Mouse (Mus musculus) liver, embryonic 14.5 days (tissue): ENCODE data around the gene Rergl. TPM values are rescaled to one million over a fixed set of nuclear protein-coding genes. Genes with fewer than 3 reads are reported as not detected.

ENCODE experiments used
- ATAC-seq: fragments of 200-750 bp; cut with Nextera tagmentation; 2 replicates; pipeline ENCODE4 v1.8.0; 2017; ENCODE audit warnings: moderate number of reproducible peaks, mild to moderate bottlenecking, moderate library complexity; ENCODE audit not compliant: insufficient read depth
- DNase-seq, 3 experiments: peaks; one replicate each; pipeline ENCODE4 v3.0.0-alpha.2; 2012 to 2013; ENCODE audit warnings: low read depth in 3 of 3, low spot score in 3 of 3
- H3K27ac ChIP-seq: fragments of 300-500 bp; sonication (generic); 2 replicates; pipeline ENCODE4 v1.5.1; 2014; ENCODE audit warnings: moderate library complexity, mild to moderate bottlenecking, control low read depth, inconsistent platforms
- H3K27me3 ChIP-seq: fragments of 300-500 bp; sonication (generic); 2 replicates; pipeline ENCODE4 v1.6.1; 2014; ENCODE audit warnings: mild to moderate bottlenecking, low read length, moderate library complexity; ENCODE audit not compliant: control insufficient read depth, insufficient read depth
- H3K36me3 ChIP-seq: fragments of 300-500 bp; sonication (generic); replicated peaks from 2 replicates; pipeline ENCODE4 v1.6.1; 2014; ENCODE audit warnings: low read depth; ENCODE audit not compliant: control insufficient read depth, insufficient read depth
- H3K4me1 ChIP-seq, 2 experiments: fragments of 200-500 bp in 1 of 2; fragments of 300-500 bp in 1 of 2; sonication (generic) in 1 of 2; replicated peaks; 2 replicates each; pipeline ENCODE4 v1.6.1; 2012 to 2014; ENCODE audit warnings: antibody characterized with exemption in 1 of 2, inconsistent platforms in 1 of 2, low read length in 1 of 2; ENCODE audit not compliant: control insufficient read depth in 2 of 2, insufficient read depth in 2 of 2
- H3K4me2 ChIP-seq: fragments of 300-500 bp; sonication (generic); 2 replicates; pipeline ENCODE4 v1.6.1; 2014; ENCODE audit warnings: low read depth, mild to moderate bottlenecking, control low read depth, moderate library complexity
- H3K4me3 ChIP-seq, 2 experiments: fragments of 200-500 bp in 1 of 2; fragments of 300-500 bp in 1 of 2; sonication (generic) in 1 of 2; 2 replicates each; pipeline ENCODE4 v1.5.1; 2012 to 2014; ENCODE audit warnings: low read depth in 2 of 2, low read length in 2 of 2, mild to moderate bottlenecking in 2 of 2, control low read depth in 1 of 2, inconsistent platforms in 1 of 2, moderate library complexity in 1 of 2; ENCODE audit not compliant: insufficient read depth in 1 of 2
- H3K9ac ChIP-seq: fragments of 300-500 bp; sonication (generic); replicated peaks from 2 replicates; pipeline ENCODE4 v1.6.1; 2014; ENCODE audit warnings: mild to moderate bottlenecking, control low read depth, moderate library complexity
- H3K9me3 ChIP-seq: fragments of 300-500 bp; sonication (generic); 2 replicates; pipeline ENCODE4 v1.6.1; 2016; ENCODE audit warnings: low read length, mixed read lengths; ENCODE audit not compliant: control insufficient read depth
- CTCF ChIP-seq: IDR thresholded peaks from 2 replicates; pipeline ENCODE4 v1.5.1; 2016; ENCODE audit warnings: antibody characterized with exemption, low read depth, control low read depth
- EP300 ChIP-seq: IDR thresholded peaks from 2 replicates; pipeline ENCODE4 v1.6.1; 2016; ENCODE audit warnings: antibody characterized with exemption, low read depth
- WGBS: fragments of 180-500 bp; shearing (Covaris S2); extraction: QIAGEN DNeasy Blood & Tissue Kit; methylation state at CpG from one replicate; pipeline ENCODE4 v1.1.7; 2014; ENCODE audit not compliant: insufficient replicate concordance; 5-methylcytosine and 5-hydroxymethylcytosine counted together
- polyA plus RNA-seq, 2 experiments: library from polyadenylated mRNA; depleted of rRNA in 1 of 2; stranded (reverse) in 1 of 2; unstranded in 1 of 2; fragments of >200 nt; fragmentation: Nextera tagmentation in 1 of 2; extraction: Ambion mirVana in 1 of 2; gene quantifications; 2 replicates each; pipeline versions ENCODE4 v1.2.1 to v1.2.3; 2012 to 2014

The Rergl gene
- polyA plus RNA-seq (2012; rRNA removed), result not detected in 2 replicates
- not detected in 2 replicates for polyA plus RNA-seq (2014; fragmentation: Nextera tagmentation; extraction: Ambion mirVana)

GRCm38 (mm10) chr6:139501876-139502275 lies at the start of gene Rergl:
Gene Rergl (minus strand): TSS chr6:139501976.
- no peak within 1 kb of the TSS for H3K4me3 ChIP-seq
- H3K4me1 ChIP-seq, result no peaks in the 10 kb centered on the region
- no peaks in the 10 kb centered on the region for H3K27me3 ChIP-seq
- TF ChIP-seq EP300 (no peak), CTCF (no peak)
- H3K9ac ChIP-seq, result no peak within 1 kb of the TSS
- ATAC-seq, result no peak
- no peak for DNase-seq
- no peaks in the 10 kb centered on the region for H3K36me3 ChIP-seq
- no peak within 1 kb of the TSS for H3K4me2 ChIP-seq
- WGBS, result 11% methylated on average over 1 of the region's 1 CpGs
- no peak within 1 kb of the TSS for H3K27ac ChIP-seq
- H3K9me3 ChIP-seq, result no peaks in the 10 kb centered on the region

DNA sequence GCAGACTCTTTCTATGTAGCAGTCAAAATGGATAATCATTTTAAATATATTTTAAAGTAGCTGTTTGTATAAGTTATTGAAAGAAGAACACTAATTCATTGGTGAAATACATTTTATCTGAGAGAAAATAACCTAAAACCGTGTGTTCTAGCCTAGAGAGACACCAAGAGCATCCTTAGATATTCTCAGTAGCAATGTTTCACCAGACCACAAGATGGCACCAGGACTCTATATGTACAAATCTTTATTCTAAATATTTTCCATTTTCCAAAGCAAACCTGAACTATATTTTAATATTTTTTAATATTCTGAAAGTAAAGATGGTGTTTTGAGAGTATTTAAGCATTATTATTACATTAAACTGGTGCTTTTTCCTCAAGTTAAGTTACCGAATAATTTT lies 36.7 kb upstream of the Rergl start:
- whole genome bisulfite sequencing, result 39% methylated on average over 2 of the region's 2 CpGs
- H3K4me2 ChIP-seq, result no peak overlapping the region
- no peaks in the 10 kb centered on the region for H3K9me3 ChIP-seq
- no peak overlapping the region for H3K9ac ChIP-seq
- H3K4me3 ChIP-seq, result no peak overlapping the region
- H3K27me3 ChIP-seq, result no peaks in the 10 kb centered on the region
- no peak overlapping the region for H3K27ac ChIP-seq
- TF ChIP-seq EP300, result no peak
- TF ChIP-seq CTCF, result 0 out of 2 replicates have a peak, but pooled peaks have one; percentile 2
- no peak for DNase-seq
- ATAC-seq, result no peak
- H3K4me1 ChIP-seq, result no peaks in the 10 kb centered on the region
- H3K36me3 ChIP-seq, result no peaks in the 10 kb centered on the region

GRCm38 (mm10) chr6:139525406-139525805 lies 23.6 kb upstream of the Rergl start:
- Histone ChIP-seq H3K36me3 (no peaks in the 10 kb centered on the region), H3K9me3 (no peaks in the 10 kb centered on the region), H3K4me2 (no peak overlapping the region), H3K9ac (no peak overlapping the region), H3K27ac (no peak overlapping the region), H3K27me3 (no peaks in the 10 kb centered on the region), H3K4me3 (no peak overlapping the region), H3K4me1 (no peaks in the 10 kb centered on the region)
- ATAC-seq (no peak), DNase-seq (no peak)
- TF ChIP-seq CTCF (no peak), EP300 (no peak)

DNA sequence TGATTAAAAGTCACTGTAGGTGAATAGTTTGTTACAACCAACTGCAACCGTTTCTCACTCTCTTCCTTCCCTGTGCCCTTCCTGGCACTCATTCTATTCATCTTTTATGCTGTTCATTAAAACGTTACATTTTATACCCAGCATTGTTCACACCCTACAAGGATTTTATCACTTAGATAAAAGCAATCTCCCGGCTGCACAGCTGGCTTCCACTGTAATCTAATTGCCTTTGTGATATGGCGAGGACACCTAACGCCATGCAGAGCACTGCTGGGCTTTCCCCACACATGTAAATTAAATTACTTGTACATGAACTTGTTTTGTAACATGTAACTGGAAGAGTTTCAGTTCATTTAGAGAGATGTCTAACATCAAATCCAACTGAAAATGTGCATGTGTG lies 22.5 kb upstream of the Rergl start:
- no peak for ATAC-seq
- H3K4me3 ChIP-seq, result no peak overlapping the region
- H3K4me2 ChIP-seq, result no peak overlapping the region
- no peak for TF ChIP-seq CTCF
- TF ChIP-seq EP300, result no peak
- no peak overlapping the region for H3K9ac ChIP-seq
- H3K4me1 ChIP-seq, result no peaks in the 10 kb centered on the region
- H3K27me3 ChIP-seq, result no peaks in the 10 kb centered on the region
- no peak overlapping the region for H3K27ac ChIP-seq
- WGBS, result 52% methylated on average over 5 of the region's 5 CpGs
- H3K9me3 ChIP-seq, result no peaks in the 10 kb centered on the region
- no peaks in the 10 kb centered on the region for H3K36me3 ChIP-seq
- no peak for DNase-seq

DNA sequence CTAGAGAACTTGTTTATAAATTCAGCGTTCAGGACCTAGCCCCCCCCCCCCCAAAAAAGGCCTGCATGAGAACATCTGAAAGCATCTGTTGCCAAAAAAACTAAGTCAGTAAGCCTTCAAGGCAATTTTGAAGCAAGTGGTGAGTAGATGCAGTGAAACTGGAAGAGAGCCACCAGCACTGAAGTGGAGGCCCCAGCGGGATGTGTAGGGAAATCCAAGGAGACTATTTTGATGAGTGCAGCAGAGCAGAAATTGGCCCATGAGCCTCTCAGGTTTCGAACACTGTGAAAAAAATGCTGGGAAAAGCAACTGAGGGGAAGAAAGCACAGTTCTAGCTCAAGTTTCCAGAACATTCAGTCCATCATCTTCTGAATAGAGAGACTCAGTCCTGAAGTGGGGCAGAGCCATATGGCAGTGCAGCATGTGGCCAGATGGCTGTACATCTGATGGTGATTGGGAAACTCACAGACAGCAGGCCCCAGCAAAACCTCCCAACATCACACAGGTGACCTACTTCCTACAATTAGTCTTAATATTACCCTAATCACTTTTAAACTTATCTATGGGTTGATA lies 13.2 kb upstream of the Rergl start:
- no peak for ATAC-seq
- H3K36me3 ChIP-seq, result no peaks in the 10 kb centered on the region
- 65% methylated on average over 3 of the region's 3 CpGs for WGBS

More for the DNA sequence above, 13.2 kb upstream of the Rergl start:
- H3K9ac ChIP-seq, result no peak overlapping the region
- no peaks in the 10 kb centered on the region for H3K9me3 ChIP-seq
- H3K4me3 ChIP-seq, result no peak overlapping the region
- H3K4me2 ChIP-seq, result no peak overlapping the region
- no peak for TF ChIP-seq EP300
- H3K4me1 ChIP-seq, result no peaks in the 10 kb centered on the region
- H3K27ac ChIP-seq, result no peak overlapping the region
- H3K27me3 ChIP-seq, result no peaks in the 10 kb centered on the region
- DNase-seq, result no peak
